25 mouse cellular contexts compared by ENCODE assay signal in the genomic region with DNA sequence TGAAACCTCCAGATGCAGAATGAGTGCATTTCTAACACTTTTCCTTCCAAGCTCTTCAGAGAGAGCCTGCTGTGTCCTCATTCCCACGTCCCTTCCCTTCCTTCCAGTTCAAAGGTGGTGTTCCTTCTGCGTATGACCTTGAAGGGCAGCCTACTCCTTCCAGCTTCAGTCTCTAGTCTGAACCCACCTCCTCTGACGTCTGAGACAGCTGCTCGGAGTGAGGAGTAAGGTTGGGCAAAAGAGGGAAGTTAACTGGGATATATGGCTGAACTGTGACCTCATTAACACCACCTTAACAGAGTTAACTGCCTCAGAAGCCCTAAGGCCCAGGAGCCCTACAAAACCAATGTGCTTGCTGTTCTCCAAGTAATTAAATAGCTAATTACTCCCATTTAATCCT. TPM values are rescaled to one million over a fixed set of nuclear protein-coding genes. Genes with fewer than 3 reads are reported as not detected.
A peak's percentile ranks its signal among the peaks of the same experiment; 100 is the strongest.
DNase-seq lines count a peak whose midpoint lies in the region; ATAC-seq lines count a peak whose summit lies in the region.
"Had no signal": no experiment of that assay in that cellular context is flagged by ENCODE, and none has a peak within 500 bp of the region (broad histone marks: within the 10 kb centered on the region; RNA-seq: fewer than 3 reads in every experiment).

No protein-coding gene starts in this region.

- no peak overlapping the region for H3K4me3 ChIP-seq in kidney, embryonic 16.5 days (ENCODE audit: low read length)
- H3K4me3 ChIP-seq in intestine, embryonic 16.5 days (ENCODE audit: low read length) = no peak overlapping the region
- no peak overlapping the region for H3K4me3 ChIP-seq in embryonic facial prominence, embryonic 10.5 days
- H3K4me3 ChIP-seq: embryonic facial prominence, embryonic 15.5 days; forebrain, embryonic 10.5 days; limb, embryonic 15.5 days; liver, embryonic 15.5 days; midbrain, embryonic 12.5 days; neural tube, embryonic 12.5 days; stomach, embryonic 15.5 days had no signal

- H3K4me1 ChIP-seq in kidney, embryonic 16.5 days (ENCODE audit: insufficient read depth, low read length) = peaks cover 8% of the 10 kb centered on the region
- peaks cover 6% of the 10 kb centered on the region; the same call in 1 of the 2 replicates for H3K4me1 ChIP-seq in intestine, embryonic 16.5 days (ENCODE audit: control insufficient read depth, insufficient read depth, low read length)
- peaks cover 15% of the 10 kb centered on the region for H3K4me1 ChIP-seq in embryonic facial prominence, embryonic 10.5 days

- H3K9ac ChIP-seq in kidney, embryonic 16.5 days (replicated peaks; ENCODE audit: low read length) = 0 out of 2 replicates have a peak overlapping the region, but pooled peaks have one; percentile 15
- H3K9ac ChIP-seq in intestine, embryonic 16.5 days (ENCODE audit: low read depth, low read length) = 0 out of 2 replicates have a peak overlapping the region, but pooled peaks have one; percentile 16
- H3K9ac ChIP-seq: embryonic facial prominence, embryonic 15.5 days; hindbrain, embryonic 14.5 days; limb, embryonic 15.5 days; liver, embryonic 15.5 days; midbrain, embryonic 12.5 days; neural tube, embryonic 12.5 days; stomach, embryonic 15.5 days had no signal

- H3K36me3 ChIP-seq in kidney, embryonic 16.5 days (ENCODE audit: insufficient read depth, low read length) = no peaks in the 10 kb centered on the region
- H3K36me3 ChIP-seq in intestine, embryonic 16.5 days (ENCODE audit: control insufficient read depth, insufficient read depth, low read length) = no peaks in the 10 kb centered on the region
- peaks cover 6% of the 10 kb centered on the region for H3K36me3 ChIP-seq in embryonic facial prominence, embryonic 10.5 days (replicated peaks)
- H3K36me3 ChIP-seq: stomach, embryonic 15.5 days had no signal

- peak; percentile 23 for DNase-seq in cerebellum, adult 9-11 months
- DNase-seq in cerebellum, adult 11-12 months = no peak
- no peak for DNase-seq in kidney, adult 11 months
- DNase-seq in R1 (ENCODE audit: low read depth, low spot score) = peak; percentile 76
- DNase-seq in embryonic facial prominence, embryonic 10.5 days (ENCODE audit: low spot score) = no peak
- DNase-seq: adrenal gland, adult 8-10 months; cerebellum, postnatal 25 days; embryo, embryonic 11 days; gastrocnemius, postnatal 14 days; heart, postnatal 10 days; layer of hippocampus, postnatal 36 days had no signal

- WGBS in kidney, embryonic 16.5 days = 21% methylated on average over 4 of the region's 4 CpGs
- 41% methylated on average over 4 of the region's 4 CpGs for whole genome bisulfite sequencing in intestine, embryonic 16.5 days
- WGBS in embryonic facial prominence, embryonic 10.5 days = 58% methylated on average over 4 of the region's 4 CpGs

- no peak overlapping the region for H3K4me2 ChIP-seq in kidney, embryonic 16.5 days (replicated peaks; ENCODE audit: low read depth, low read length)
- H3K4me2 ChIP-seq in intestine, embryonic 16.5 days (ENCODE audit: low read depth, low read length) = no peak overlapping the region
- H3K4me2 ChIP-seq: embryonic facial prominence, embryonic 15.5 days; hindbrain, embryonic 14.5 days; limb, embryonic 15.5 days; liver, embryonic 15.5 days; midbrain, embryonic 12.5 days; neural tube, embryonic 12.5 days; stomach, embryonic 15.5 days had no signal

- no peaks in the 10 kb centered on the region for H3K27me3 ChIP-seq in kidney, embryonic 16.5 days (ENCODE audit: insufficient read depth, low read length)
- no peaks in the 10 kb centered on the region for H3K27me3 ChIP-seq in intestine, embryonic 16.5 days (replicated peaks; ENCODE audit: control insufficient read depth, insufficient read depth, low read length)
- H3K27me3 ChIP-seq in embryonic facial prominence, embryonic 10.5 days (replicated peaks; ENCODE audit: low read depth, poor library complexity, severe bottlenecking) = no peaks in the 10 kb centered on the region
- H3K27me3 ChIP-seq: embryonic facial prominence, embryonic 15.5 days; limb, embryonic 15.5 days; liver, embryonic 15.5 days; midbrain, embryonic 12.5 days; neural tube, embryonic 12.5 days; stomach, embryonic 15.5 days had no signal

- no peak overlapping the region for H3K27ac ChIP-seq in kidney, embryonic 16.5 days (ENCODE audit: low read length)
- H3K27ac ChIP-seq in intestine, embryonic 16.5 days (ENCODE audit: low read length) = peak overlapping the region; percentile 66
- no peak overlapping the region for H3K27ac ChIP-seq in embryonic facial prominence, embryonic 10.5 days (replicated peaks)
- H3K27ac ChIP-seq: embryonic facial prominence, embryonic 15.5 days; forebrain, embryonic 10.5 days; hindbrain, embryonic 14.5 days; limb, embryonic 15.5 days; liver, embryonic 15.5 days; midbrain, embryonic 12.5 days; neural tube, embryonic 12.5 days; stomach, embryonic 15.5 days had no signal

- 0 out of 2 replicates have a peak, but pooled peaks cover 5% of the 10 kb centered on the region for H3K9me3 ChIP-seq in kidney, embryonic 16.5 days (ENCODE audit: low read length)
- no peaks in the 10 kb centered on the region for H3K9me3 ChIP-seq in intestine, embryonic 16.5 days (ENCODE audit: control insufficient read depth, low read length)
- H3K9me3 ChIP-seq in embryonic facial prominence, embryonic 10.5 days = no peaks in the 10 kb centered on the region
- H3K9me3 ChIP-seq: embryonic facial prominence, embryonic 15.5 days; forebrain, embryonic 10.5 days; limb, embryonic 15.5 days; liver, embryonic 15.5 days; neural tube, embryonic 12.5 days; stomach, embryonic 15.5 days had no signal

- ATAC-seq in kidney, embryonic 16.5 days (ENCODE audit: low FRiP score, low TSS enrichment) = no peak
- ATAC-seq in intestine, embryonic 16.5 days = peak; percentile 21; the same call in 1 of the 2 replicates
- ATAC-seq in erythroblast, adult 5-6 weeks (replicated peaks; ENCODE audit: low FRiP score, poor library complexity, severe bottlenecking) = no peak

RNA-seq across cellular contexts. Expression of gene Coq10a, which starts 1.8 kb away (rescaled TPM):
- polyA plus RNA-seq in kidney, embryonic 16.5 days (2015; fragmentation: Nextera tagmentation; extraction: Ambion mirVana) = 4.1 and 10.9 TPM in 2 replicates
- 2.5 and 3.3 TPM in 2 replicates for polyA plus RNA-seq in intestine, embryonic 16.5 days (2015; fragmentation: Nextera tagmentation; extraction: Ambion mirVana)
- 9.5 and 11.1 TPM in 2 replicates for polyA plus RNA-seq in embryonic facial prominence, embryonic 10.5 days (2016; fragmentation: Nextera tagmentation; extraction: Ambion mirVana)
- total RNA-seq in erythroblast, adult 5-6 weeks (2015; ENCODE audit: low replicate concordance) = 1.9 and 5.6 TPM in 2 replicates
- total RNA-seq in erythroblast, adult 5-6 weeks (2017; ENCODE audit: low replicate concordance) = 2.8 and 3.2 TPM in 2 replicates

RNA-seq across cellular contexts. Expression of gene Ankrd52, which starts 6.3 kb away (rescaled TPM):
- 11.9 and 12.8 TPM in 2 replicates for polyA plus RNA-seq in kidney, embryonic 16.5 days (2015; fragmentation: Nextera tagmentation; extraction: Ambion mirVana)
- 6.7 and 7.2 TPM in 2 replicates for polyA plus RNA-seq in intestine, embryonic 16.5 days (2015; fragmentation: Nextera tagmentation; extraction: Ambion mirVana)
- polyA plus RNA-seq in embryonic facial prominence, embryonic 10.5 days (2016; fragmentation: Nextera tagmentation; extraction: Ambion mirVana) = 12.1 and 12.4 TPM in 2 replicates
- 7.7 and 30.0 TPM in 2 replicates for total RNA-seq in erythroblast, adult 5-6 weeks (2015; ENCODE audit: low replicate concordance)
- 2.9 and 3.5 TPM in 2 replicates for total RNA-seq in erythroblast, adult 5-6 weeks (2017; ENCODE audit: low replicate concordance)

RNA-seq across cellular contexts. Expression of gene Slc39a5, which starts 30.4 kb away (rescaled TPM):
- 69.0 and 75.1 TPM in 2 replicates for polyA plus RNA-seq in kidney, embryonic 16.5 days (2015; fragmentation: Nextera tagmentation; extraction: Ambion mirVana)
- polyA plus RNA-seq in intestine, embryonic 16.5 days (2015; fragmentation: Nextera tagmentation; extraction: Ambion mirVana) = 207 and 242 TPM in 2 replicates
- polyA plus RNA-seq in embryonic facial prominence, embryonic 10.5 days (2016; fragmentation: Nextera tagmentation; extraction: Ambion mirVana) = 0.13 and 0.36 TPM in 2 replicates
- not detected in 2 replicates for total RNA-seq in erythroblast, adult 5-6 weeks (2015; ENCODE audit: low replicate concordance)
- not detected in 2 replicates for total RNA-seq in erythroblast, adult 5-6 weeks (2017; ENCODE audit: low replicate concordance)
- total RNA-seq: gastrocnemius, postnatal 14 days; heart, adult 8-10 months; heart, postnatal 10 days; layer of hippocampus, postnatal 36 days; left cerebral cortex, postnatal 36 days; megakaryocyte progenitor cell, adult 5-6 weeks had no signal
- polyA plus RNA-seq: forebrain, embryonic 10.5 days; hindbrain, embryonic 14.5 days; midbrain, embryonic 12.5 days; neural tube, embryonic 12.5 days had no signal

RNA-seq across cellular contexts. Expression of gene Cs, which starts 33.1 kb away (rescaled TPM):
- 238 and 244 TPM in 2 replicates for polyA plus RNA-seq in kidney, embryonic 16.5 days (2015; fragmentation: Nextera tagmentation; extraction: Ambion mirVana)
- 334 and 347 TPM in 2 replicates for polyA plus RNA-seq in intestine, embryonic 16.5 days (2015; fragmentation: Nextera tagmentation; extraction: Ambion mirVana)
- polyA plus RNA-seq in embryonic facial prominence, embryonic 10.5 days (2016; fragmentation: Nextera tagmentation; extraction: Ambion mirVana) = 244 and 258 TPM in 2 replicates
- total RNA-seq in erythroblast, adult 5-6 weeks (2015; ENCODE audit: low replicate concordance) = 60.5 and 67.5 TPM in 2 replicates
- 26.2 and 30.6 TPM in 2 replicates for total RNA-seq in erythroblast, adult 5-6 weeks (2017; ENCODE audit: low replicate concordance)

RNA-seq across cellular contexts. Expression of gene Nabp2, which starts 40.7 kb away (rescaled TPM):
- polyA plus RNA-seq in kidney, embryonic 16.5 days (2015; fragmentation: Nextera tagmentation; extraction: Ambion mirVana) = 81.7 and 94.8 TPM in 2 replicates
- 104 TPM in 2 replicates for polyA plus RNA-seq in intestine, embryonic 16.5 days (2015; fragmentation: Nextera tagmentation; extraction: Ambion mirVana)
- 119 and 129 TPM in 2 replicates for polyA plus RNA-seq in embryonic facial prominence, embryonic 10.5 days (2016; fragmentation: Nextera tagmentation; extraction: Ambion mirVana)
- 11.1 and 20.1 TPM in 2 replicates for total RNA-seq in erythroblast, adult 5-6 weeks (2015; ENCODE audit: low replicate concordance)
- 7.4 and 15.2 TPM in 2 replicates for total RNA-seq in erythroblast, adult 5-6 weeks (2017; ENCODE audit: low replicate concordance)

Comparison
In these comparisons a context has a peak if more than half of its experiments do, and no peak if none do; other contexts are left out.
1. DNase-seq: peak in cerebellum, adult 9-11 months (single experiment) and R1 (single experiment); none in cerebellum, adult 11-12 months (single experiment), kidney, adult 11 months (single experiment) and embryonic facial prominence, embryonic 10.5 days (single experiment).
2. RNA of gene Slc39a5, which starts 30.4 kb away (polyA plus RNA-seq): 207 to 242 TPM in intestine, embryonic 16.5 days and 69.0 to 75.1 TPM in kidney, embryonic 16.5 days; 0.13 to 0.36 TPM in embryonic facial prominence, embryonic 10.5 days; every median in the first group is over 10 times any median in the second.